Mouse (Mus musculus): ENCODE data around the gene Fgfr2. TPM values are rescaled to one million over a fixed set of nuclear protein-coding genes. Genes with fewer than 3 reads are reported as not detected.

Fgfr2 gene
- polyA plus RNA-seq, 1 experiment = 14.8 TPM

DNA sequence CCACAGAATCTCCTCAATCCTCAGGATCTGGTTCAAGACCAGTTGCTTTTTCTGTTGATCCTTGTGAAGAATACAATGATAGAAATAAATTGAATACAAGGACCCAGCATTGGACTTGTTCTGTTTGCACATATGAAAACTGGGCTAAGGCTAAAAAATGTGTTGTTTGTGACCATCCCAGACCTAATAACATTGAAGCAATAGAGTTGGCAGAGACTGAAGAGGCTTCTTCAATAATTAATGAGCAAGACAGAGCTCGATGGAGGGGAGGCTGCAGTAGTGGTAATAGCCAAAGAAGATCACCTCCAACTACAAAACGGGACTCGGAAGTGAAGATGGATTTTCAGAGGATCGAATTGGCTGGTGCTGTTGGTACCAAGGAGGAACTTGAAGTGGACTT, 173.2 kb downstream of the Fgfr2 start:
- TF ChIP-seq POLR2A (IDR thresholded peaks at IDR 0.05; ENCODE audit: low read depth, low read length) (no peak), CTCF (conservative IDR thresholded peaks at IDR 0.05; ENCODE audit: insufficient read depth, insufficient read length, low read depth, low read length) (no peak)
- DNase-seq = peak; percentile 25
- H3K27me3 ChIP-seq (replicated peaks; ENCODE audit: control insufficient read depth, insufficient read depth, low read length) = no peaks in the 10 kb centered on the region
- no peak overlapping the region for H3K27ac ChIP-seq (ENCODE audit: insufficient read depth, low read depth, low read length)
- H3K4me3 ChIP-seq (ENCODE audit: insufficient read depth, low read depth, low read length) = no peak overlapping the region
- peaks cover 7% of the 10 kb centered on the region for H3K4me1 ChIP-seq (ENCODE audit: control insufficient read depth, insufficient read depth, low read length)
- no peaks in the 10 kb centered on the region for H3K36me3 ChIP-seq (ENCODE audit: control insufficient read depth, insufficient read depth, low read length)
- WGBS = 58% methylated on average over 4 of the region's 4 CpGs

DNA sequence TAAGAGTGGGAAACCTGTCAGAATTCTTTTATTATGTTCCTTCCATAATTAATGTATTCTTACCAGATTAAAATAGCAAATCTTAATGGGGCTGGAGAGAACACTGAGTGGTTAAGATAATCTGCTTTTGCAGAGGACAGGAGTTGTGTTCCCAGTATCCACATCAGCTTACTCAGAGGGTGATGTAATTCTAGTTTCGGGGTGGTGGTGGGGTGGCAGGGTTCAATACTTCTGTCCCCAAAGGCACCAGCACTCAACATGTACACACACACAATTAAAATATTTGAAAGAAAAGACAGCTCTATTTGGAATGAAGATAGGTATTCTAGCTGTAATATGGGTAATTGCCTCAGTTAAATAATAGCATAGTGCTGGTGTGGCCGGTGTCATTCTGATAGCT, 182.6 kb downstream of the Fgfr2 start:
- H3K36me3 ChIP-seq (ENCODE audit: control insufficient read depth, insufficient read depth, low read length) = no peaks in the 10 kb centered on the region
- 62% methylated on average over 2 of the region's 2 CpGs for WGBS
- DNase-seq = no peak
- no peaks in the 10 kb centered on the region for H3K27me3 ChIP-seq (replicated peaks; ENCODE audit: control insufficient read depth, insufficient read depth, low read length)
- H3K4me1 ChIP-seq (ENCODE audit: control insufficient read depth, insufficient read depth, low read length) = no peaks in the 10 kb centered on the region; the same call in 1 of the 2 replicates
- TF ChIP-seq POLR2A (IDR thresholded peaks at IDR 0.05; ENCODE audit: low read depth, low read length) = no peak
- TF ChIP-seq CTCF (conservative IDR thresholded peaks at IDR 0.05; ENCODE audit: insufficient read depth, insufficient read length, low read depth, low read length) = no peak
- no peak overlapping the region for H3K27ac ChIP-seq (ENCODE audit: insufficient read depth, low read depth, low read length)
- H3K4me3 ChIP-seq (ENCODE audit: insufficient read depth, low read depth, low read length) = no peak overlapping the region

DNA sequence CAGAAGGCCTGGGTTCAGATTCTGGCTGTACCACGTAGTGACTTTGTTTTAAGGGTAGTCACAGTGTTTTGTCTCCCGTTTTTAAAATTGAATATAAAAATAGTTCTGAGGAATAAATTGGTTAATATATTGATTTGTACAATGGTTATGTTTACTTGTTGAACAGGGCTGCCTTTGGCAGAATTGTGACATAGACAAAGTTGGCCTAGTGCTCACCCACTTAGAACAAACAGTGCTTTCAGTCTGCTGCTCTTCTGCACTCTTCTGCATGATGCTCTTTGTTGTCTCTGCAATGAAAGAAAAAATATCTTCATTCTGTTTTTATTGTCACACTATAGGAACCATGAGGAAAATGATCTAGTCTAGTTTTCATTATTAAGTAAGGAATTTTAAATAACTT, 184.0 kb downstream of the Fgfr2 start:
- no peaks in the 10 kb centered on the region for H3K27me3 ChIP-seq (replicated peaks; ENCODE audit: control insufficient read depth, insufficient read depth, low read length)
- no peak overlapping the region for H3K27ac ChIP-seq (ENCODE audit: insufficient read depth, low read depth, low read length)
- DNase-seq = no peak
- WGBS = 87% methylated on average over 2 of the region's 2 CpGs
- no peaks in the 10 kb centered on the region for H3K36me3 ChIP-seq (ENCODE audit: control insufficient read depth, insufficient read depth, low read length)
- no peak for TF ChIP-seq POLR2A (IDR thresholded peaks at IDR 0.05; ENCODE audit: low read depth, low read length)
- no peak for TF ChIP-seq CTCF (conservative IDR thresholded peaks at IDR 0.05; ENCODE audit: insufficient read depth, insufficient read length, low read depth, low read length)
- H3K4me3 ChIP-seq (ENCODE audit: insufficient read depth, low read depth, low read length) = no peak overlapping the region
- no peaks in the 10 kb centered on the region; the same call in 1 of the 2 replicates for H3K4me1 ChIP-seq (ENCODE audit: control insufficient read depth, insufficient read depth, low read length)

DNA sequence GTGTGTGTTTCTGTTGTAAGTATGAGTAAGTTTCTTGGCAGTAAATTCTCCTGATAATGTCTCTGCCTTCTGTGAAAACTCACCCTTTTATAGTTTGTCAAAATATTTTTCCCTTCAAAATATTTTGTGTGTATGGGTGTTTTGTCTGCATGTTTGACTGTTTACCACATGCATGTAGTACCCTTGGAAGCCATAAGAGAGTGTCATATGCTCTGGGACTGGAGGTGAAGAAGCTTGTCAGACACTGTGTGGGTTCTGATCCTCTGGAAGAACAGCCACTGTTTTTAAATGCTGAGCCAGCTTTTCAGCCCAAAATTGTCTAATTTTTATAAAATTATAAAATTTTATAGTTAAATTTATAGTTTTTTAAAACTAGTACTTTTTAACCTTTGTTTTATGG, 188.4 kb downstream of the Fgfr2 start:
- DNase-seq = no peak
- no peak for TF ChIP-seq POLR2A (IDR thresholded peaks at IDR 0.05; ENCODE audit: low read depth, low read length)
- no peak for TF ChIP-seq CTCF (conservative IDR thresholded peaks at IDR 0.05; ENCODE audit: insufficient read depth, insufficient read length, low read depth, low read length)
- H3K27me3 ChIP-seq (replicated peaks; ENCODE audit: control insufficient read depth, insufficient read depth, low read length) = no peaks in the 10 kb centered on the region
- H3K4me1 ChIP-seq (ENCODE audit: control insufficient read depth, insufficient read depth, low read length) = peaks cover 6% of the 10 kb centered on the region; the same call in 1 of the 2 replicates
- H3K36me3 ChIP-seq (ENCODE audit: control insufficient read depth, insufficient read depth, low read length) = no peaks in the 10 kb centered on the region
- no peak overlapping the region for H3K27ac ChIP-seq (ENCODE audit: insufficient read depth, low read depth, low read length)
- H3K4me3 ChIP-seq (ENCODE audit: insufficient read depth, low read depth, low read length) = no peak overlapping the region

DNA sequence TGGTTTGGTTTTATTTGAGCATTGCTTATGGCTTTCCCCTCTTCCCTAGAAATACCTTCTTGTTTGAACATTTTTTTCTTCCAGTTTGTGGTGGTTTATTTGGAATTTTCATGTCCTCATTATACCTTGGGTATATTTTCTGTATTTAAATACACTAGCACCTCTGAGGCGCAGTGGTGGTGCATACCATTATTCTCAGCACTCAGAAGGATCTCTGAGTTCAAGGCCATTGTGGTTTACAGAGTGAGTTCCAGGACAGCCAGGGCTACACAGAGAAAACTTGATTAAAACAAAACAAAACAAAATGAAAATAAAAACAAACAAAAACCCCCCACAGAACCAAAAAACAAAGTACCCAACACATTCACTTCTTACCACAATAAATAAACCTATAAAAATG, 189.8 kb downstream of the Fgfr2 start:
- TF ChIP-seq POLR2A (IDR thresholded peaks at IDR 0.05; ENCODE audit: low read depth, low read length) = no peak
- Histone ChIP-seq H3K27ac (ENCODE audit: insufficient read depth, low read depth, low read length) (no peak overlapping the region), H3K4me1 (ENCODE audit: control insufficient read depth, insufficient read depth, low read length) (peaks cover 6% of the 10 kb centered on the region; the same call in 1 of the 2 replicates), H3K27me3 (replicated peaks; ENCODE audit: control insufficient read depth, insufficient read depth, low read length) (no peaks in the 10 kb centered on the region), H3K4me3 (ENCODE audit: insufficient read depth, low read depth, low read length) (no peak overlapping the region), H3K36me3 (ENCODE audit: control insufficient read depth, insufficient read depth, low read length) (no peaks in the 10 kb centered on the region)
- 88% methylated on average over 1 of the region's 1 CpGs for WGBS
- no peak for DNase-seq

DNA sequence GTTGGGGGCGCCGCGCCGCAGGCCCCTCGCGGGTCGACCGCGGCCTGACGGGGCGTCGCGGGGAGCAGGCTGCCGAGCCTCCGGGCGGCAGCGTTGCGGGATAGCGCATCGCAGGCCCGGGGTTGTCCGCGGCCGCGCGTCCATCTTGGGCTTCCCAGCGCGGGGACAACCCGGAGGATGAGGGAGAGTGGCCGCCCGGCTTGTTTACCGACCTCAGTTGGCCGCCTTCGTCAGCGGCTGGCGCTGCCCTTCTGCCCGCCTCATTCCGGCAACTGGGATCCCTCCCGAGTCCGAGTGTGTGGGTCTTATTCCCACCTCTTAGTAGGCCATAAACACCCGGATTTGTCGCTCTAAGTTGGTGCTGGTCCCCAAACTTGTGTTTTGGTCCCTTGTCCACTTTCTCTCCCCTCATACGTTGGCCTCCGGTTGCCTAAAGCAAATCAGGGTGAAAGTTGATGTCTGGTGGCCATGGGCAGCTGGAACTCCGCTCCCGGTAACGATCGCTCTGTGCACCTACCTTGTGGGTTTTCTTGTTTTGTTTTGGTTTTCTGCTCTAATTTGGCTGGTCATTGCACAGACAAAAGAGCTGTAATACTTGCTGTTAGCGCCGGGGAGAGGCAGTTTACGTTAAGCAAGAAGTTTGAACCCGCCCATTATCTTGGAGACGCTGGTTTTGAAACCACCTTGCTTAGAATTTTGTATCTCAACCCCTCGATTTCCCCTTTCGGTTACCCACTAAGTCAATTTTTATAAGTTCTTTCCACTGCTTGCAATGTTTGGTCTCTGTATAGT, 191.4 kb downstream of the Fgfr2 start:
- Histone ChIP-seq H3K36me3 (ENCODE audit: control insufficient read depth, insufficient read depth, low read length) (no peaks in the 10 kb centered on the region), H3K27ac (ENCODE audit: insufficient read depth, low read depth, low read length) (peak overlapping the region; percentile 65), H3K27me3 (replicated peaks; ENCODE audit: control insufficient read depth, insufficient read depth, low read length) (no peaks in the 10 kb centered on the region), H3K4me3 (ENCODE audit: insufficient read depth, low read depth, low read length) (peak overlapping the region; percentile 66), H3K4me1 (ENCODE audit: control insufficient read depth, insufficient read depth, low read length) (peaks cover 6% of the 10 kb centered on the region; the same call in 1 of the 2 replicates)
- DNase-seq = peak; percentile 57
- under 1% methylated on average over 55 of the region's 55 CpGs for WGBS
- TF ChIP-seq CTCF (conservative IDR thresholded peaks at IDR 0.05; ENCODE audit: insufficient read depth, insufficient read length, low read depth, low read length) (no peak), POLR2A (IDR thresholded peaks at IDR 0.05; ENCODE audit: low read depth, low read length) (no peak)

DNA sequence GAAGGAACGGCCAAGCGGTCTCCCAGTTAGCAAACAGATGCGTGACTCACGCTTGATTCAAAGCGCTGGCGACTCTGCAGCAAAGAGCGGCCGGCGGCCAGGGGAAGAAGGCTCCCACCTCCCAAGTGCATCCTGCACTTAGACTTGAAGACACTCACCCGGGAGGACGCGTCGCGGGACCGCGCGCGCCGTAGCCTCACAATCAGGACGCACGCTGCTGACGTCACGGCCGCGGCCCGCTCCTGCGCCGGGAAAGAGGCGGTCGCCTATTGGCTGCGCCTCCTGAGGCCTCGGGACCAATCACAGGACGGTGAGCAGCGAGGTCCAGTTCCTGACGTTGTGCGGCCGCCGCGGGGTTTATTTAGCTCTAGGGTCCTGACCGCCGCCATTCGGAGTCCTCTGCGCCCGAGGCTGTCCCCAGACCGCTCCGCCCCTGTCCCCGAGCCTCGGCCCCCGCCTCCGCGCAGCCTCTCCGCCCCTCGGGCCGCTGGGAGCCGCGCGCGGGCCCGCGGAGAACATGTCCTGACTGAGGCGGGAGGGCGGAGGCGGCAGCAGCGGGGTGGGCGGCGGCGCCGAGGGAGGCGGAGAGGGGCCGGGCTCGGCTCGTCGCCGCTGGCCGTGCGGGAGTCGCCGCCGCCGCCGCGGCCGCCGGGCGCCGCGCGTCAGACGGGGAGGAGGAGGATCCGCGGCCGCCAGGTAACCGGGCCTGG, 192.1 kb downstream of the Fgfr2 start, which contains the start of gene Zranb1:
Zranb1 (plus strand) TSS at position 293 of the 710 bp plus-strand sequence.
- TF ChIP-seq CTCF (conservative IDR thresholded peaks at IDR 0.05; ENCODE audit: insufficient read depth, insufficient read length, low read depth, low read length) (no peak), POLR2A (IDR thresholded peaks at IDR 0.05; ENCODE audit: low read depth, low read length) (peak; percentile 56)
- no peaks in the 10 kb centered on the region for H3K36me3 ChIP-seq (ENCODE audit: control insufficient read depth, insufficient read depth, low read length)
- peaks cover 6% of the 10 kb centered on the region; the same call in 1 of the 2 replicates for H3K4me1 ChIP-seq (ENCODE audit: control insufficient read depth, insufficient read depth, low read length)
- peak; percentile 99 for DNase-seq
- WGBS = 1% methylated on average over 92 of the region's 93 CpGs
- peak within 1 kb of the TSS; percentile 66 for H3K4me3 ChIP-seq (ENCODE audit: insufficient read depth, low read depth, low read length)
- H3K27me3 ChIP-seq (replicated peaks; ENCODE audit: control insufficient read depth, insufficient read depth, low read length) = no peaks in the 10 kb centered on the region
- peak within 1 kb of the TSS; percentile 68 for H3K27ac ChIP-seq (ENCODE audit: insufficient read depth, low read depth, low read length)

All from kidney, adult 2 months (tissue).